Mouse (Mus musculus): ENCODE results near the gene Gpatch8. TPM values are rescaled to one million over a fixed set of nuclear protein-coding genes. Genes with fewer than 3 reads are reported as not detected.

The Gpatch8 gene
- total and polyA plus RNA-seq, 2 experiments from 2014 or later: 24.8 to 53.3 TPM

DNA sequence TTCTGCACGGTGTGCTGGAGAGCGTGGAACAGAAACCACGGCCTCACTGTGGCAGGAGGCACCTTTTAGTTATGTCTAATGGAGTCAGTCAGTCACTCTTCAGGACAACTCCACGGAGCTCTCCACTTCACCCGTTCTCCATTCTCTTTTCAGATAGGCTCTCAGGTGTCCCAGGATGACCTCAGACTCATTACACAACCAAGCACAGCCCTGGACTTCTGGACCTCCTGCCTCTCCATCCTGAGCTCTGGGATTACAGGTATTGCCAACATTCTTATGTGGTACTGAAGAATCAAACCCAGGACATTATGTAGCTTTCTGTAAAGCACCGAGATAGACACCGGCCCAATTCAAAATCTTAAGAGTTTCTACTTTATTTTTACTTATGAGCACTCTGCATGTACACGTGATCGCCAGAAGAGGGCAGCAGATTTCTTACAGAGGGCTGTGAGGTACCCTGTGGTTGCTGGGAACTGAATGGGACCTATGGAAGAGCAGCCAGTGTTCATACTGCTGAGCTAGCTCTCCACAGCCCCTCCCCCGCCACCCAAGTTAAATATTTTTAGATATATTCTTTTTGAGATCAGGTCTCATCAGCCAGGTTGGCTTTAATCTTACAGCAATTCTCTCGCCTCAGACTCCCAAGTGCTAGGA is 69.3 kb downstream of the Gpatch8 start:
- DNase-seq (ENCODE audit: low spot score) (peak; percentile 87), ATAC-seq (ENCODE audit: low FRiP score) (no peak)
- Histone ChIP-seq H3K4me3 (ENCODE audit: low read depth, low read length) (no peak overlapping the region), H3K9ac (replicated peaks; ENCODE audit: low read length, poor library complexity, severe bottlenecking) (no peak overlapping the region), H3K27me3 (ENCODE audit: insufficient read depth, low read length) (no peaks in the 10 kb centered on the region), H3K36me3 (ENCODE audit: insufficient read depth, low read length) (peaks cover 20% of the 10 kb centered on the region), H3K4me1 (ENCODE audit: insufficient read depth, low read length) (no peaks in the 10 kb centered on the region), H3K4me2 (ENCODE audit: low read depth, low read length, poor library complexity, severe bottlenecking) (no peak overlapping the region), H3K27ac (ENCODE audit: low read depth, low read length) (no peak overlapping the region), H3K9me3 (ENCODE audit: low read length) (no peaks in the 10 kb centered on the region)
- TF ChIP-seq CTCF (IDR thresholded peaks at IDR 0.05): peak; percentile 82
- WGBS: 71% methylated on average over 11 of the region's 11 CpGs

DNA sequence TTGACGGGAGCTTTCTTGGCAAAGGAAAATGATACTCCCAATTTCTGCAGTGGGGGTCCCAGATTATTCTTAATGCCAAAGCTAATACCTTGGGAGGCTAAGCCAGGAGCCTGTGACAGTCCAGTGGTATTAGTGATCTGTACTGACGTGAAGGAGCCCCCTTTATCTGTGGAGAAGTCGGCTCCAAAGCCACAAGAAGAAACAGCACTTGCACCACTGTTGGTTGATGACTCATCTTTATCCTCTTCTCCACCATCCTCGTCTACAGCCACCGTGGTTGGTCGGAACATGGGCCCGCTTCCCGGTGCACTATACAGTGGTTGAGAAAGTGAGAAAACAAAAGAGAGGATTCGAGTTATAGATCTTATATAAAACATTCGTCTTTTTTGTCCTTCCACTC is 74.4 kb downstream of the Gpatch8 start:
- WGBS: 92% methylated on average over 10 of the region's 10 CpGs
- Histone ChIP-seq H3K36me3 (ENCODE audit: insufficient read depth, low read length) (peaks cover 61% of the 10 kb centered on the region), H3K4me1 (ENCODE audit: insufficient read depth, low read length) (no peaks in the 10 kb centered on the region), H3K27ac (ENCODE audit: low read depth, low read length) (no peak overlapping the region), H3K9me3 (ENCODE audit: low read length) (no peaks in the 10 kb centered on the region), H3K9ac (replicated peaks; ENCODE audit: low read length, poor library complexity, severe bottlenecking) (no peak overlapping the region), H3K4me3 (ENCODE audit: low read depth, low read length) (no peak overlapping the region), H3K27me3 (ENCODE audit: insufficient read depth, low read length) (no peaks in the 10 kb centered on the region), H3K4me2 (ENCODE audit: low read depth, low read length, poor library complexity, severe bottlenecking) (no peak overlapping the region)
- no peak for TF ChIP-seq CTCF (IDR thresholded peaks at IDR 0.05)
- DNase-seq (ENCODE audit: low spot score): no peak
- ATAC-seq (ENCODE audit: low FRiP score): no peak

DNA sequence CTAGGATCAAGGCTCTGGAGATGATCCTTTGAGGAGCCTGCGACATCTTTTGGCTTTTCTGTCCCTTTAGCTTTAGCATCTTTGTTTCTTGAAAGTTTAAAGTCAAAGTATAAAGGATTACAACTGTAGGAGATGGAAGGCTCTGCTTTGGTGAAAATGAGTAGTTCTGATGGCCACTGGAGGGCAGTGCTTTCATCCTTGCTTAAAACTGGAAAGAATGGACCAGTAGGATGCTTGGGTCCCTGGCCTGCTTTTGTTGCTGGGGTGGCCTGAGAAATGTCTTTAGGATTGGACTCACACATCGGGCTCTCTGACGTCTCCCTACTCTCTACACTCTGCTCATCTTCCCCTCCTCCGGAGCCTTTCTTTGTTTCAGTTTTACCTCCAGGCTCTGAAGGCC is 75.3 kb downstream of the Gpatch8 start:
- peaks cover 54% of the 10 kb centered on the region for H3K36me3 ChIP-seq (ENCODE audit: insufficient read depth, low read length)
- no peak overlapping the region for H3K27ac ChIP-seq (ENCODE audit: low read depth, low read length)
- H3K9ac ChIP-seq (replicated peaks; ENCODE audit: low read length, poor library complexity, severe bottlenecking): no peak overlapping the region
- H3K27me3 ChIP-seq (ENCODE audit: insufficient read depth, low read length): no peaks in the 10 kb centered on the region
- TF ChIP-seq CTCF (IDR thresholded peaks at IDR 0.05): peak; percentile 61
- WGBS: 64% methylated on average over 4 of the region's 4 CpGs
- no peak overlapping the region for H3K4me2 ChIP-seq (ENCODE audit: low read depth, low read length, poor library complexity, severe bottlenecking)
- H3K9me3 ChIP-seq (ENCODE audit: low read length): no peaks in the 10 kb centered on the region
- H3K4me1 ChIP-seq (ENCODE audit: insufficient read depth, low read length): no peaks in the 10 kb centered on the region
- ATAC-seq (ENCODE audit: low FRiP score) (no peak), DNase-seq (ENCODE audit: low spot score) (no peak)
- no peak overlapping the region for H3K4me3 ChIP-seq (ENCODE audit: low read depth, low read length)

DNA sequence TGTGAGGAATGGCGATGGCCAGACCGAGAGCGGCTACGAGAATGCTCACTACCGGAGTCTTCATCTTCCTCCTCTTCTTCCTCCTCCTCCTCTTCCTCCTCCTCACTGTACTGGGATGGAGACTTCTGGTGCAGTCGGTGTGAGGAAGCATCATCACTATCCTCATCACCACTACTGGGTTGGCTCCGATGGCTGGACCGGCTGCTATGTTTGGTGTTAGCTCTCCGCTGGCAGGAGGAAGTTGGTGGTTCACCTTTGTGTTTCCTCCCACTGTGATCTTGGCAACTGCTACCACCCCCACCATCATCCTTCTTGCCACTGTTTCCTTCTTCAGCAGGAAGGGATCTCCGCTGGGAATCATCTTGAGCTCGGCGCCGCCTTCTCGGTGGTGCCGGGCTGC is 76.1 kb downstream of the Gpatch8 start:
- Histone ChIP-seq H3K9ac (replicated peaks; ENCODE audit: low read length, poor library complexity, severe bottlenecking) (no peak overlapping the region), H3K36me3 (ENCODE audit: insufficient read depth, low read length) (peaks cover 48% of the 10 kb centered on the region), H3K4me3 (ENCODE audit: low read depth, low read length) (no peak overlapping the region), H3K4me2 (ENCODE audit: low read depth, low read length, poor library complexity, severe bottlenecking) (no peak overlapping the region), H3K27ac (ENCODE audit: low read depth, low read length) (no peak overlapping the region), H3K27me3 (ENCODE audit: insufficient read depth, low read length) (no peaks in the 10 kb centered on the region), H3K4me1 (ENCODE audit: insufficient read depth, low read length) (no peaks in the 10 kb centered on the region), H3K9me3 (ENCODE audit: low read length) (no peaks in the 10 kb centered on the region)
- no peak for ATAC-seq (ENCODE audit: low FRiP score)
- 96% methylated on average over 15 of the region's 15 CpGs for WGBS
- no peak for TF ChIP-seq CTCF (IDR thresholded peaks at IDR 0.05)
- DNase-seq (ENCODE audit: low spot score): no peak

DNA sequence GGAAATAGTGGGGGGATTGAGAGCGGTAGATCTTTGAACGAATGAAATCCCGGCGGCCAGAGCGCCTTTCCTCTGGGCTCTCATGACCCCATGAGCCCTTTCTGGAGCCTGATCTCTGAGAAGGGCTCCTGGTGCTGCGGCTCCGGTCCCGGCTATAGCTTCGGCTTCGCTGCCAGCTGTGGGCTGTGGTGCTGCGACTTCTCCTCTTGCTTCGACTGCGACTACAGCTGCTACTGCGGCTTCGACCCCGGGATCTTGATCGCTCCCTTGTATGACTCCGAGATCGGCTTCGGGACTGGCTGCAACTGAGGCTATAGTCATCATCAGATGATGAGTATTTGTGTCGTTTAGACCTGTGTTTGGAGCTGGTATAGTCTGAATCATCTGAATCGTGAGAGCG is 76.6 kb downstream of the Gpatch8 start:
- Histone ChIP-seq H3K4me3 (ENCODE audit: low read depth, low read length) (no peak overlapping the region), H3K9ac (replicated peaks; ENCODE audit: low read length, poor library complexity, severe bottlenecking) (no peak overlapping the region), H3K4me2 (ENCODE audit: low read depth, low read length, poor library complexity, severe bottlenecking) (no peak overlapping the region), H3K4me1 (ENCODE audit: insufficient read depth, low read length) (no peaks in the 10 kb centered on the region), H3K9me3 (ENCODE audit: low read length) (no peaks in the 10 kb centered on the region), H3K27me3 (ENCODE audit: insufficient read depth, low read length) (no peaks in the 10 kb centered on the region), H3K36me3 (ENCODE audit: insufficient read depth, low read length) (peaks cover 47% of the 10 kb centered on the region), H3K27ac (ENCODE audit: low read depth, low read length) (no peak overlapping the region)
- ATAC-seq (ENCODE audit: low FRiP score): no peak
- DNase-seq (ENCODE audit: low spot score): no peak
- WGBS: 96% methylated on average over 23 of the region's 23 CpGs
- no peak for TF ChIP-seq CTCF (IDR thresholded peaks at IDR 0.05)

DNA sequence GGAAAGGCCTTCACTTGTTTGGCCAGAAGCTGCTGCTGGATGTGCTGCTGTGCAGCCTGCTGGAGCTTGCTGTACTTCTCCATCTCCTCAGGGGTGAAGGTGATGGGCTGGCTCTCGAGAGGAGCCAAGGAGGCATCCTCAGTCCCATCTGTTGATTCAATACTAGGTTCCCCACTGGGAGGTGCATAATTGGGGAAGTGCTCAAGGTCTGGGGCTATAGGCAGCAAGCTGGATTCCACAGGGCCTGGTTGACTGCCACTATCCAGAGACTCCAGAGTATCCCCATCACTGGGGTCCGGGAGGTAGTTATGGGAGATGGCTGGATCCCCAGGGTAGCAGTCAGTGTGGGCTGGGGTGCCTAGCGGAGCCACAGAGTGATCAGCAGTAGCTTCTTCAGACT is 77.5 kb downstream of the Gpatch8 start:
- ATAC-seq (ENCODE audit: low FRiP score) (no peak), DNase-seq (ENCODE audit: low spot score) (no peak)
- Histone ChIP-seq H3K36me3 (ENCODE audit: insufficient read depth, low read length) (peaks cover 45% of the 10 kb centered on the region), H3K27ac (ENCODE audit: low read depth, low read length) (no peak overlapping the region), H3K27me3 (ENCODE audit: insufficient read depth, low read length) (no peaks in the 10 kb centered on the region), H3K4me1 (ENCODE audit: insufficient read depth, low read length) (no peaks in the 10 kb centered on the region), H3K9ac (replicated peaks; ENCODE audit: low read length, poor library complexity, severe bottlenecking) (no peak overlapping the region), H3K4me2 (ENCODE audit: low read depth, low read length, poor library complexity, severe bottlenecking) (no peak overlapping the region), H3K4me3 (ENCODE audit: low read depth, low read length) (no peak overlapping the region), H3K9me3 (ENCODE audit: low read length) (no peaks in the 10 kb centered on the region)
- WGBS: 80% methylated on average over 3 of the region's 3 CpGs
- TF ChIP-seq CTCF (IDR thresholded peaks at IDR 0.05): no peak
